Mouse (Mus musculus) layer of hippocampus, adult 2 months (tissue): ENCODE results near the gene Asic2. TPM values are rescaled to one million over a fixed set of nuclear protein-coding genes. Genes with fewer than 3 reads are reported as not detected.
A peak's percentile ranks its signal among the peaks of the same experiment; 100 is the strongest.

Experiments
- DNase-seq, 2 experiments: peaks; one replicate each; pipeline ENCODE4 v3.0.0; 2022; ENCODE audit warnings: low spot score in 2 of 2
- H3K27ac ChIP-seq: fragments of 200-600 bp; 2 replicates; pipeline ENCODE4 v1.8.1; 2022
- H3K4me3 ChIP-seq: fragments of 200-600 bp; 2 replicates; pipeline ENCODE4 v1.8.1; 2022; ENCODE audit warnings: mild to moderate bottlenecking
- CTCF ChIP-seq: fragments of 200-600 bp; conservative IDR thresholded peaks from 2 replicates; pipeline ENCODE4 v1.8.1; 2022; ENCODE audit warnings: antibody characterized with exemption, mild to moderate bottlenecking, moderate library complexity
- total RNA-seq, 2 experiments: library from RNA; stranded (reverse); gene quantifications; 2 replicates each; pipeline ENCODE4 v1.2.3; 2021

Asic2 gene
- total RNA-seq, 2 experiments from 2014 or later: 58.5 to 65.6 TPM

- no peak overlapping the region for H3K4me3 ChIP-seq
- no peak for DNase-seq
- H3K27ac ChIP-seq: no peak overlapping the region
- TF ChIP-seq CTCF: peak; percentile 75
These were observed 1116.4 kb downstream of the Asic2 start for GRCm38 (mm10) chr11:80851859-80852258.

GRCm38 (mm10) chr11:80848131-80848530, 1120.1 kb downstream of the Asic2 start:
- no peak overlapping the region for H3K27ac ChIP-seq
- H3K4me3 ChIP-seq: no peak overlapping the region
- no peak for DNase-seq
- TF ChIP-seq CTCF: no peak

GRCm38 (mm10) chr11:80846115-80846514, 1122.1 kb downstream of the Asic2 start:
- no peak for TF ChIP-seq CTCF
- no peak for DNase-seq
- Histone ChIP-seq H3K27ac (no peak overlapping the region), H3K4me3 (no peak overlapping the region)

GRCm38 (mm10) chr11:80845486-80845885, 1122.8 kb downstream of the Asic2 start:
- no peak for TF ChIP-seq CTCF
- DNase-seq: no peak
- Histone ChIP-seq H3K4me3 (no peak overlapping the region), H3K27ac (no peak overlapping the region)

- Histone ChIP-seq H3K27ac (no peak overlapping the region), H3K4me3 (no peak overlapping the region)
- no peak for TF ChIP-seq CTCF
- DNase-seq: no peak
These were observed 1124.8 kb downstream of the Asic2 start for GRCm38 (mm10) chr11:80843435-80843834.

GRCm38 (mm10) chr11:80838724-80839123, 1129.5 kb downstream of the Asic2 start:
- H3K4me3 ChIP-seq: no peak overlapping the region
- no peak for DNase-seq
- peak; percentile 75 for TF ChIP-seq CTCF
- no peak overlapping the region for H3K27ac ChIP-seq

GRCm38 (mm10) chr11:80835841-80836240, 1132.4 kb downstream of the Asic2 start:
- TF ChIP-seq CTCF: no peak
- Histone ChIP-seq H3K27ac (no peak overlapping the region), H3K4me3 (no peak overlapping the region)
- no peak for DNase-seq

GRCm38 (mm10) chr11:80835395-80835794, 1132.9 kb downstream of the Asic2 start:
- Histone ChIP-seq H3K4me3 (no peak overlapping the region), H3K27ac (no peak overlapping the region)
- TF ChIP-seq CTCF: no peak
- no peak for DNase-seq

Other genes starting within 250 kb of the Asic2 start
- under 1 TPM; 0.12 to 0.20 TPM for gene 5530401A14Rik, start 107.8 kb downstream of the Asic2 start, total RNA-seq
- gene Ccl2, start 67.1 kb upstream of the Asic2 start, total RNA-seq: not detected
- gene Gm17268, start 70.1 kb upstream of the Asic2 start, total RNA-seq: not detected
- gene Ccl7, start 77.3 kb upstream of the Asic2 start, total RNA-seq: not detected
- gene Ccl11, start 89.4 kb upstream of the Asic2 start, total RNA-seq: under 1 TPM in 1 of 2 experiments, not detected in 1; 0.34 TPM
- gene Ccl12, start 133.4 kb upstream of the Asic2 start, total RNA-seq: not detected
- not detected for gene Ccl8, start 146.7 kb upstream of the Asic2 start, total RNA-seq